Mouse (Mus musculus): ENCODE data around the gene Nid1. TPM values are rescaled to one million over a fixed set of nuclear protein-coding genes. Genes with fewer than 3 reads are reported as not detected.
"Not testable (repeated sequence)": the region's sequence is repeated elsewhere in the genome, so short reads cannot be mapped to it uniquely, and the experiment has no call there.

Gene Nid1
- polyA plus RNA-seq, 1 experiment, result 41.9 TPM

DNA sequence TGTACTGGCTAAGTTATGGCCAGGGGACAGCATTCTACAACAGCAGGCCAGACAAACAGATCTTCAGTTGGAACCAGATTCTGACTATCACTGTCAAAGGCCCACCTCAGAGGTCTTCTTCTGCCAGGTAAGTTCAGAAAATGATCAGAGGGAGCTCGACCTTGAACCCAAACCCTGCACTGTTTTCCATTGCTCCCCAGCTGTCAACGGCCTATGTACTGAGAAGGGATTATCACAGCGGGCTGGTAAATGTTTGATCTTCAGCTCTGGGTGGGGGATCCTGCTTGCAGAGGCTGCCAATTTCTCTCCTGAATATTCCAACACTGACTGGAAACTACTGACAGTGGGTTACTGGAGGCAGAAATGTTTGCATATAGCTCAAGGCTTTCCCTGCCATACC is 23.1 kb upstream of the Nid1 start:
- Histone ChIP-seq H3K4me3 (ENCODE audit: low read depth, low read length) (no peak overlapping the region), H3K27ac (ENCODE audit: insufficient read depth, low read length) (no peak overlapping the region), H3K27me3 (ENCODE audit: control insufficient read depth, insufficient read depth, low read length, poor library complexity, severe bottlenecking) (no peaks in the 10 kb centered on the region), H3K4me1 (ENCODE audit: control insufficient read depth, insufficient read depth, low read length) (no peaks in the 10 kb centered on the region), H3K9me3 (replicated peaks; ENCODE audit: control insufficient read depth, insufficient read depth, low read length, poor library complexity, severe bottlenecking) (no peaks in the 10 kb centered on the region), H3K36me3 (ENCODE audit: control insufficient read depth, insufficient read depth, low read length, poor library complexity, severe bottlenecking) (no peaks in the 10 kb centered on the region), H3K9ac (ENCODE audit: low read depth, poor library complexity, severe bottlenecking) (no peak overlapping the region)
- TF ChIP-seq CTCF (IDR thresholded peaks at IDR 0.05; ENCODE audit: low read depth, low read length), result no peak
- TF ChIP-seq EP300 (IDR thresholded peaks at IDR 0.05; ENCODE audit: insufficient read depth, low read depth, low read length), result no peak

DNA sequence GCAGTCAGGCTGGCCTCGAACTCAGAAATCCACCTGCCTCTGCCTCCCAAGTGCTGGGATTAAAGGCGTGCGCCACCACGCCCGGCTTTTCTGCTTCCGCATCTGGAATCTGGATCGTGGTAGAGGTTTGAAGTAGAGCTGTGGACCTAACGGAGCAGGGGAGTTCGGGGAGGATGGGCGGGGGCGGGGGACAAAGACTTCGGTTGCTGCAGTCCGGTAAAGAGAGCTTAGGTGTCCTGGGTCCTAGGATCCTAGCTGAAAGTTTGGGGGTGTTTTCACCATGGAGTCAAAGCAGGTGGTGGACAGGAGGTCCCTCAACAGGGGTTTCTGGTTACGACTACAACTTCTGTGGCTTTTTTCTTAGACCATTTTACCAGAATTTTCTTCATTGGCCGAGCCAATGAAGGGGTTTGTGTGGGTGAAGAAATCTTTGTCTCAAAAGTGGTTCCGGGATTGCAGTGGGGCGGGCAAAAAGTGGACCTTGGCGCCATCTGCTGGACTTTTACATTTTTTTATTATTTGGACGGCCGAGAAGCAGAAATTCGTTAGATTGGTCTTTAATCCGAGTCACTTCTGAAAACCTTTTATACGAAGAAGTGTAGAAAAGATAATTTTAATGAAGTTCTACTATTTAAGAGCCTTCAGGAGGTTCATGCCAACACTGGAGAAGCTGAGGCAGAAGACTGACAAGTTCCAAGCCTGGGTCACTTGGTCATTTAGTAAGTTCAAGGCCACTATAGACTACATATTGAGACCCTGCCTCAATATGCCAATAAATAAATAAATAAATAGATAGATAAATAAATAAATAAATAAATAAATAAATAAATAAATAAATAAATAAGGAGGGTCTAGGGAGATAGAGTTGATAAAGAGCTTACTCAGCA is 22.0 kb upstream of the Nid1 start:
- H3K9ac ChIP-seq (ENCODE audit: low read depth, poor library complexity, severe bottlenecking); H3K4me3 ChIP-seq (ENCODE audit: low read depth, low read length); H3K27ac ChIP-seq (ENCODE audit: insufficient read depth, low read length); H3K27me3 ChIP-seq (ENCODE audit: control insufficient read depth, insufficient read depth, low read length, poor library complexity, severe bottlenecking); H3K4me1 ChIP-seq (ENCODE audit: control insufficient read depth, insufficient read depth, low read length); H3K36me3 ChIP-seq (ENCODE audit: control insufficient read depth, insufficient read depth, low read length, poor library complexity, severe bottlenecking); H3K9me3 ChIP-seq (replicated peaks; ENCODE audit: control insufficient read depth, insufficient read depth, low read length, poor library complexity, severe bottlenecking): not testable (repeated sequence)
- TF ChIP-seq CTCF (IDR thresholded peaks at IDR 0.05; ENCODE audit: low read depth, low read length), result peak; percentile 31

DNA sequence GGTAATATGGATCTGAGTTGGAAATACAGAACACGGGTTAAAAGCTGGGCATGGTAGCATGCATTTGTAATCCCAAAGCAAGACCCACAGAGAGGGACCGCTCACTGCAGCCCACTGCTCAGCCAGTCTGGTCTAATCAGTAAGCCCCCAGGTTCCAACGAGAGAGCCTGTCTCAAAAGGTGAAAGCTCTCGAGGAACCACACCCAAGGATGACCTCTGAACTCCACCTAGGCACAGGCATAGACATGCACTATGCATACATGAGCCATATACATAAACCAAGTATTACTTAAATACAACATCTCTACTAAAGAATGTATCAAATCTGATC is 21.4 kb upstream of the Nid1 start:
- not testable (repeated sequence) for H3K27ac ChIP-seq (ENCODE audit: insufficient read depth, low read length); H3K4me3 ChIP-seq (ENCODE audit: low read depth, low read length); H3K36me3 ChIP-seq (ENCODE audit: control insufficient read depth, insufficient read depth, low read length, poor library complexity, severe bottlenecking); H3K4me1 ChIP-seq (ENCODE audit: control insufficient read depth, insufficient read depth, low read length); H3K9ac ChIP-seq (ENCODE audit: low read depth, poor library complexity, severe bottlenecking); H3K9me3 ChIP-seq (replicated peaks; ENCODE audit: control insufficient read depth, insufficient read depth, low read length, poor library complexity, severe bottlenecking); H3K27me3 ChIP-seq (ENCODE audit: control insufficient read depth, insufficient read depth, low read length, poor library complexity, severe bottlenecking)

DNA sequence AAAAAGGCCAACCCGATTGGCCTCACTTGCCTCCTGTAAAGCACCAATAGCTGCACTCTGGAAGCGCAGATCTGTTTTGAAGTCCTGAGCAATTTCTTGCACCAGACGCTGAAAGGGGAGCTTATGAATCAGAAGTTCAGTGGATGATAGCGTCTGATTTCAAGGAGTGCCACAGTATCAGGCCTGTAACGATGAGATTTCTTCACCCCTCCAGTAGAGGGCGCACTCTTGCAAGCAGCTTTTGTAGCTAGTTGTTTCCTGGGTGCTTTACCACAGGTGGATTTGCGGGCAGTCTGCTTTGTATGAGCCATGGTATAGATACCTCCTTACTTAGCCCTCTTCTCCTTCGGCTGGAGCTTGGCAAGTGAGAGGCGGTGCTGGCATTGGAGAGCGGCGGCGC is 18.5 kb upstream of the Nid1 start:
- H3K27ac ChIP-seq (ENCODE audit: insufficient read depth, low read length); H3K4me3 ChIP-seq (ENCODE audit: low read depth, low read length); H3K27me3 ChIP-seq (ENCODE audit: control insufficient read depth, insufficient read depth, low read length, poor library complexity, severe bottlenecking); H3K36me3 ChIP-seq (ENCODE audit: control insufficient read depth, insufficient read depth, low read length, poor library complexity, severe bottlenecking); H3K4me1 ChIP-seq (ENCODE audit: control insufficient read depth, insufficient read depth, low read length); H3K9me3 ChIP-seq (replicated peaks; ENCODE audit: control insufficient read depth, insufficient read depth, low read length, poor library complexity, severe bottlenecking); H3K9ac ChIP-seq (ENCODE audit: low read depth, poor library complexity, severe bottlenecking): not testable (repeated sequence)

DNA sequence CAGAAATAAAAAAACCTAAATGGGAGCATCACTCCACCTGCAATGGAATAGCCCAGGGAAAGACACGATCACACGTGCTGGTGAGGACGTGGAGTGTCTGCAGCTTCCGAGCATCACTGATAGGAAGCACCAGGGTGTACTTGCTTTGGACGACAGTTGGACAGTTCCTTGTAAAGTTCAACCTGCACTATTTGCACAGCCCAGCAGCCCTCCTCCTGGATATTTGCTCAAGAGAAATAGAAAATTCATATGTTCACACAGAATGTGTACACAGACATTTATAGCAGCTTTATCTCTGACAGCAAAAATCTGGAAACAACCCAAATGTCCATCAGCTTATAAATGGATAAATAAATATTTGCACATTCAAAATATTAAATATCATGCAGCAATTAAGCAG is 14.1 kb upstream of the Nid1 start:
- H3K9me3 ChIP-seq (replicated peaks; ENCODE audit: control insufficient read depth, insufficient read depth, low read length, poor library complexity, severe bottlenecking); H3K9ac ChIP-seq (ENCODE audit: low read depth, poor library complexity, severe bottlenecking); H3K4me3 ChIP-seq (ENCODE audit: low read depth, low read length); H3K27ac ChIP-seq (ENCODE audit: insufficient read depth, low read length); H3K4me1 ChIP-seq (ENCODE audit: control insufficient read depth, insufficient read depth, low read length); H3K27me3 ChIP-seq (ENCODE audit: control insufficient read depth, insufficient read depth, low read length, poor library complexity, severe bottlenecking); H3K36me3 ChIP-seq (ENCODE audit: control insufficient read depth, insufficient read depth, low read length, poor library complexity, severe bottlenecking): not testable (repeated sequence)

DNA sequence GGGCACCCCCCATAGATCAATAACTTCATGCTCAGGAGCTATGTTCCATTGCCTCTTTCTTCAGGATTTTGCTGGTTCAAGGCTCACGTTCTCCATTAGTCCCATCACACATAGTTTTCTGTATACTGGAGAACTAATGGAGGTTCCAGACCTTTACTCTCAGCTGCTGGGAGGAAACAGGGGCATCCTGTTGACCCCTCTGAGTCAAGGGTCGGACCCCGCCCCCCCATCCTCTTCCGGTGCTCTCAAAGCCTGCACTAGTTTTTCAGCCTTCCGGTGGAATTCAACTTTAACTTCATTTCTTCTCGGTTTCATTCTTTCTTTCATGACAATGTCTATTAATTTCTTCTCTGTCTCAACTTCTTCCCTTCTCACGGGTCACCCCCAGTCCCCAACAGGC is 1.2 kb upstream of the Nid1 start:
- not testable (repeated sequence) for H3K4me3 ChIP-seq (ENCODE audit: low read depth, low read length); H3K9me3 ChIP-seq (replicated peaks; ENCODE audit: control insufficient read depth, insufficient read depth, low read length, poor library complexity, severe bottlenecking); H3K9ac ChIP-seq (ENCODE audit: low read depth, poor library complexity, severe bottlenecking); H3K36me3 ChIP-seq (ENCODE audit: control insufficient read depth, insufficient read depth, low read length, poor library complexity, severe bottlenecking); H3K4me1 ChIP-seq (ENCODE audit: control insufficient read depth, insufficient read depth, low read length); H3K27me3 ChIP-seq (ENCODE audit: control insufficient read depth, insufficient read depth, low read length, poor library complexity, severe bottlenecking); H3K27ac ChIP-seq (ENCODE audit: insufficient read depth, low read length)

DNA sequence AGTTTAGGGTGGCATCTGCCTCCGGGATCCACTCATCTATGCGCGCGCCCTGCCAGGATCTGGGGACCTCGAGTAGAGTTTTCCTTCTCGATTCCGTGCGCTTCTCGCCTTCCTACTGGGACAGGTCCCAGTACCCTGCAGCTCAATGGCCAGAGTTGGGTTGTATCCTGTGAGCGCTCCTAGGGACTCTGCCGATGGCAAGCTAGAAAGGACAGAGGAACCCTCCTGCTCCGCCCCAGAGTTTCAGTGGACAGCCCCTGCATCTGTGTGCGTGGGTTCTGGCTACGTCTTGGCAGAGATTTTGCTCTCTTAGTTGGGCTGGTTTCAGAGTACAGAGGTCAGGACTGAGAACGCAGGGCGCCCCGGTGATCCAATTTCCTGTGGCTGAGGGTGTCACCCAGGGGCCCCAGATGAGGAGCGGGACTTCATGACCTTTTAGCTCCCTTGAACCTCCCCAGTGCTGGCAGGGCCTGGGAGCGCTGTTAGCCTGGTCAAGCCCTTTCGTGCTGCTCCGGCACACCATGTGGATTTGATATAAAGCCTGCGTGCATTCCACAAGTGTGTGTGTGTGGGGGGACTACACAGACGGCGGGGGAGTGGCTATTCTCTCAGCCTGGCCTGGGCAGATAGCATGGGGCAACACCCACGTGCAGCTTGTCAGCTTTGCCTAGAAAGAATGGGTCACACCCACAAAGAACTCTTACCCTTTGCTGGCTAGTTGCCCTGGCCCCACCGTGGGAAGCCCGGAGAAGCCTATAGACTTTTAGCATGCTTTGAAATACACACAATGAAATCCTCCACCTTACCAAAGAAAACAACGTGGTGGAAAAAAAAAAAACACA is 982 bp downstream of the Nid1 start:
- not testable (repeated sequence) for H3K27me3 ChIP-seq (ENCODE audit: control insufficient read depth, insufficient read depth, low read length, poor library complexity, severe bottlenecking); H3K27ac ChIP-seq (ENCODE audit: insufficient read depth, low read length); H3K4me1 ChIP-seq (ENCODE audit: control insufficient read depth, insufficient read depth, low read length); H3K9me3 ChIP-seq (replicated peaks; ENCODE audit: control insufficient read depth, insufficient read depth, low read length, poor library complexity, severe bottlenecking); H3K9ac ChIP-seq (ENCODE audit: low read depth, poor library complexity, severe bottlenecking); H3K36me3 ChIP-seq (ENCODE audit: control insufficient read depth, insufficient read depth, low read length, poor library complexity, severe bottlenecking)
- H3K4me3 ChIP-seq (ENCODE audit: low read depth, low read length), result peak overlapping the region; percentile 38

DNA sequence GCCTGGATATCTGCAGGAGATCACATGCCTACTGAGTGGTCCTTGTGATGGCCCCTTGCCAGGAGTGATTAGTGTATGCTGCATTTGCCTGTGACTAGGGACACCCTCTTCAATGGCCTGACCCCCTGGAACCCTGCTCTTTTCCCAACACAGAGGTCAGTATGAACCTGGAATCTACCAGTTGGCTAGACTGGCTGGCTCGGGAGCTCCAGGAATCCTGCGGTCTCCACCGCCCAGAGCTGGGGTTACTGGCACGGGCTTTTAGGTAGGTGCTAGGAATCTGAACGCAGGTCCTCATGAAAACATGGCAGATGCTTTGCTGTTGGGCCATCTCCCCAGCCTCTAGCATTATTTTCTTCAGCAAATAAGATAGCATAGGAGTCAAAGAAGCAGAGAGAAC is 8.2 kb downstream of the Nid1 start:
- H3K36me3 ChIP-seq (ENCODE audit: control insufficient read depth, insufficient read depth, low read length, poor library complexity, severe bottlenecking); H3K9me3 ChIP-seq (replicated peaks; ENCODE audit: control insufficient read depth, insufficient read depth, low read length, poor library complexity, severe bottlenecking); H3K9ac ChIP-seq (ENCODE audit: low read depth, poor library complexity, severe bottlenecking); H3K4me3 ChIP-seq (ENCODE audit: low read depth, low read length); H3K27me3 ChIP-seq (ENCODE audit: control insufficient read depth, insufficient read depth, low read length, poor library complexity, severe bottlenecking); H3K4me1 ChIP-seq (ENCODE audit: control insufficient read depth, insufficient read depth, low read length): not testable (repeated sequence)
- peak overlapping the region; percentile 51 for H3K27ac ChIP-seq (ENCODE audit: insufficient read depth, low read length)

All from ES-Bruce4 (cell line).